Mouse (Mus musculus) ES-E14 (cell line): ENCODE measurements at regions not wholly inside any gene's neighbourhood (a gene's known extent, or its start where the extent isn't known, plus 50 kb on each side); places are given as distances from the start of the nearest gene placed in this dataset.

Experiments used
- HCFC1 ChIP-seq: IDR thresholded peaks from 2 replicates; pipeline ENCODE4 v1.6.1; 2012; ENCODE audit warnings: low read length, inconsistent platforms, borderline replicate concordance; ENCODE audit not compliant: insufficient read depth
- MAFK ChIP-seq: IDR thresholded peaks from 2 replicates; pipeline ENCODE4 v1.6.1; 2014; ENCODE audit warnings: mild to moderate bottlenecking, low read depth, low read length, inconsistent platforms; ENCODE audit not compliant: insufficient read depth
- ZC3H11A ChIP-seq: IDR thresholded peaks from 2 replicates; pipeline ENCODE4 v1.6.1; 2012; ENCODE audit warnings: low read depth, mild to moderate bottlenecking, inconsistent platforms, low read length, borderline replicate concordance
- ZNF384 ChIP-seq: IDR thresholded peaks from 2 replicates; pipeline ENCODE4 v1.6.1; 2012; ENCODE audit warnings: low read depth, low read length, inconsistent platforms

DNA sequence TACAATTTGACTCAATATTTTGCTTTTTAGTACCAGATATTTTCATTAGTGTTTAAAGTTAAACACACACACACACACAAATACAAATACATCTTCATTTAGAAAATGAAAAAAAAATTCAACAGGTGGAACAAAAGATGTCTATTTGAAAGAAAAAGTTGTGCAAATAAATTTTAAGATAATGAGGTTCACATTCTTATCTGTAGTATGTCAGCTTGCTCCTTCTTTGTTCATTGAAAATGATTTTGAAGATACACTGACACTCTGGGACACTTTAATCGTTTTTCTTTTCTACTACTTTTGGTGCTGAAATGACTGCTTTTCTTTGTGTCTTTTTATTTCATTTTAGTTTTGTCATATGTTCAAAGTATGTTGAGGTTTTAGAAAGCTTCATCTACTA is 732.9 kb upstream of the Nudt12 start:
- TF ChIP-seq ZNF384, result no peak
- no peak for TF ChIP-seq ZC3H11A
- TF ChIP-seq HCFC1, result no peak
- TF ChIP-seq MAFK, result no peak
